Mouse (Mus musculus) spleen, postnatal 0 days (tissue): ENCODE data around the gene Senp6. TPM values are rescaled to one million over a fixed set of nuclear protein-coding genes. Genes with fewer than 3 reads are reported as not detected.

Source experiments
- polyA plus RNA-seq: library from polyadenylated mRNA; unstranded; fragments of >200 nt; fragmentation: Nextera tagmentation; extraction: Ambion mirVana; gene quantifications from 2 replicates; pipeline ENCODE4 v1.2.1, GENCODE M21; 2015

The Senp6 gene
- polyA plus RNA-seq: 34.6 and 43.0 TPM in 2 replicates

GRCm38 (mm10) chr9:80066367-80067220 is at the start of gene Senp6:
Gene Senp6, plus strand, starts transcription at chr9:80066903.

DNA sequence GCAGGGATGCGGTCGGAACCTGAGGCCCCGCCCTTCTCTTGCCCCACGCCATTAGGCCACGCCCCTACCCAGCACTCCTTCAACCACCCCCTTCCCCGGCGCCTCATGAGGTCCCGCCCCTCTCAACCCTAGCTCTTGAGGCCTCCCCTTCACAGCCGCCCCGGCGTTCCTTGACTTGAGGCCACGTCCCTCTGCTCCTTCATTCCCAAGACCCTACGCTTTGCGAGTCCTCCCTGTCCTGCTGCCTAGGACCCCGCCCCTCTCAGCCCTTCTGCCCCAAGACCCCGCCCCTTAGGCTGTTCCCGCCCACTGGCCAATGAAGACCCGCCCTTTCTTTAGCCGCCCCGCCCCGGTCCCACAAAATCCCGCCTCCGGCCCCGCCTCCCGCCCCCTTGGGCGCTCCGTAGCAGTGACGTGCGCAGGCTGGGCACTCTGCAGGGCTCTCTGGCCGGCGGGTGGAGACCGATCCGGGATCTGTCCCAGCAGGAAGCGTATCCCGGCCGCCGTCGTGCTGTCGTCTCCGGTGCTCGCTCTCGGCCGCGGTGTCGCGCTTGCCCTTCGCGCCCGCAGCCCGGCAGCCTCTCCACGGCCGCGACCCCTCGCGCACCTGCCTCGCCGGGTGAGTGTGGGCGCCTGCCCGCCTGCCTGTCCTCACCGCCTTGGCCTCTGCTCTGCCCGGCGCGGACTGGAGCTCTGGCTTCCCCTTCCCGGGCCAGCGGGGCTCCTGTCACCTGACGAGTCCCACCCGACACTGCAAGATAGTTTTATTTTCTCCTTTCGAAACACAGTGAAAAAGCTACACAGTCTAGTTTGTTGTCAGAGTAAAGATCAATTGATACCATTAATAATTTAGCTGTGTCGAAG is 98.1 kb downstream of the Senp6 start, which contains the start of gene Myo6:
Gene Myo6, plus strand, starts transcription at position 421 of the 864 bp plus-strand sequence.

Other genes starting within 250 kb of the Senp6 start
- gene Filip1, start 54.1 kb upstream of the Senp6 start, polyA plus RNA-seq: 2.2 and 2.5 TPM in 2 replicates
- gene Myo6, start 98.1 kb downstream of the Senp6 start, polyA plus RNA-seq: 3.9 and 5.1 TPM in 2 replicates